8 mouse cellular contexts compared by ENCODE assay signal in genomic region chr4:151334951-151335742, GRCm38 (mm10).
DNase-seq lines count a peak whose midpoint lies in the region; ATAC-seq and TF ChIP-seq lines count a peak whose summit lies in the region.

No protein-coding gene starts in this region.

- no peaks in the 10 kb centered on the region for H3K27me3 ChIP-seq in heart, embryonic 11.5 days (ENCODE audit: control insufficient read depth, insufficient read depth, low read length)
- H3K27me3 ChIP-seq in E14TG2a.4 (ENCODE audit: insufficient read depth, low read length): peaks cover 20% of the 10 kb centered on the region
- H3K27me3 ChIP-seq in neural tube, embryonic 15.5 days (replicated peaks): no peaks in the 10 kb centered on the region

- TF ChIP-seq POLR2A in embryonic fibroblast, embryonic 13.5 days (IDR thresholded peaks at IDR 0.05; ENCODE audit: low read depth, low read length): no peak

- peak; percentile 34 to 49 for DNase-seq in heart, postnatal 10 days
- peak; percentile 83 for DNase-seq in adrenal gland, postnatal 14 days
- peak; percentile 33 to 37 for DNase-seq in left cerebral cortex, adult 2 months (ENCODE audit: extremely low spot score in 1 of 2, low spot score in 2 of 2)

- H3K9me3 ChIP-seq in heart, embryonic 11.5 days (replicated peaks; ENCODE audit: control insufficient read depth, low read length): no peaks in the 10 kb centered on the region
- H3K9me3 ChIP-seq in E14TG2a.4 (ENCODE audit: low read length): no peaks in the 10 kb centered on the region
- H3K9me3 ChIP-seq in neural tube, embryonic 15.5 days (replicated peaks): no peaks in the 10 kb centered on the region

- no peaks in the 10 kb centered on the region for H3K4me1 ChIP-seq in heart, embryonic 11.5 days (ENCODE audit: control insufficient read depth, insufficient read depth, low read length)
- peaks cover 49% of the 10 kb centered on the region for H3K4me1 ChIP-seq in E14TG2a.4 (replicated peaks; ENCODE audit: low read depth, low read length)
- H3K4me1 ChIP-seq in embryonic fibroblast, embryonic 13.5 days (ENCODE audit: control insufficient read depth, insufficient read depth, low read length): peaks cover 7% of the 10 kb centered on the region
- H3K4me1 ChIP-seq in neural tube, embryonic 15.5 days: peaks cover 27% of the 10 kb centered on the region

- no peak overlapping the region for H3K4me2 ChIP-seq in heart, embryonic 11.5 days
- no peak overlapping the region for H3K4me2 ChIP-seq in neural tube, embryonic 15.5 days

- 42% methylated on average over 23 of the region's 23 CpGs for WGBS in heart, embryonic 11.5 days (ENCODE audit: insufficient replicate concordance)
- WGBS in neural tube, embryonic 15.5 days: 42% methylated on average over 23 of the region's 23 CpGs

- no peaks in the 10 kb centered on the region for H3K36me3 ChIP-seq in heart, embryonic 11.5 days (ENCODE audit: control insufficient read depth, insufficient read depth, low read length)
- no peaks in the 10 kb centered on the region for H3K36me3 ChIP-seq in E14TG2a.4 (ENCODE audit: insufficient read depth, low read length)
- no peaks in the 10 kb centered on the region for H3K36me3 ChIP-seq in neural tube, embryonic 15.5 days

- TF ChIP-seq CTCF in E14TG2a.4 (conservative IDR thresholded peaks at IDR 0.05; ENCODE audit: low read length): peak; percentile 96
- peak; percentile 94 for TF ChIP-seq CTCF in embryonic fibroblast, embryonic 13.5 days (IDR thresholded peaks at IDR 0.05; ENCODE audit: borderline replicate concordance, insufficient read depth, low read length)
- peak; percentile 92 for TF ChIP-seq CTCF in left cerebral cortex, adult 2 months (IDR thresholded peaks at IDR 0.05)

- H3K27ac ChIP-seq in heart, embryonic 11.5 days (ENCODE audit: low read depth, low read length): no peak overlapping the region
- no peak overlapping the region for H3K27ac ChIP-seq in embryonic fibroblast, embryonic 13.5 days (ENCODE audit: insufficient read depth, low read length)
- H3K27ac ChIP-seq in left cerebral cortex, adult 2 months: no peak overlapping the region
- H3K27ac ChIP-seq in neural tube, embryonic 15.5 days (replicated peaks): no peak overlapping the region

- no peak overlapping the region for H3K4me3 ChIP-seq in heart, embryonic 11.5 days (ENCODE audit: low read depth, low read length)
- no peak overlapping the region for H3K4me3 ChIP-seq in E14TG2a.4 (replicated peaks; ENCODE audit: low read length)
- no peak overlapping the region for H3K4me3 ChIP-seq in embryonic fibroblast, embryonic 13.5 days (ENCODE audit: insufficient read depth, low read length)
- H3K4me3 ChIP-seq in left cerebral cortex, adult 2 months: no peak overlapping the region
- no peak overlapping the region for H3K4me3 ChIP-seq in neural tube, embryonic 15.5 days (replicated peaks)

- intact Hi-C loops in heart, postnatal 10 days (cut with DNase I): no loop called here
- intact Hi-C loops in left cerebral cortex, adult 2 months (cut with DNase I): loop anchor here (5.0 kb wide), 4 partner anchors 147 to 522 kb away; no protein-coding TSS in a partner anchor

- no peak overlapping the region for H3K9ac ChIP-seq in heart, embryonic 11.5 days (ENCODE audit: low read depth, low read length)
- H3K9ac ChIP-seq in neural tube, embryonic 15.5 days (replicated peaks): no peak overlapping the region

- no peak for ATAC-seq in heart, embryonic 11.5 days (replicated peaks; ENCODE audit: insufficient number of reproducible peaks, low FRiP score, low TSS enrichment)
- peak; percentile 39; the same call in 1 of the 2 replicates for ATAC-seq in neural tube, embryonic 15.5 days (ENCODE audit: low FRiP score)
- no peak for ATAC-seq in activated CD4-positive, CD25-positive, alpha-beta regulatory T cell, adult 4 months
